Mouse (Mus musculus): ENCODE results near the gene Adad1.

Gene Adad1

DNA sequence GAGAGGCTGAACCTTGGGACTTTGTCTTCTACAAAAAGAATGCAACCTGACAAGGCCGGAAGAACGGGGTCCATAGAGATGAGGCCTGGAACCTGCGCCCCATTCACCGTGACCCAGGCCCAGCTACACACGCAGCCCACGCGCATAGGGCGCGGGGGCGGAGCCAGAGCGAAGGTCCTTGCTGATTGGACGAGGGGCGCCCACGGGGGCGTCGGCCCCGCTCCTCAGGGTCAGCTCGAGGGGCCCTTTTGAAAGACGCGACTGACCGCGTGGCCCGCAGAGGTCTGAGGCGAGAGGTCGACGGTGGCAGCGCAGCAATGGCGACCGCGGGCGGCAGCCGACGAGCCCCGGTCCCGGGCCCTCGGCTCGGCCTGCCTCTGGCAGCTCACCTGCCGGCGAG is at the start of gene Adad1:
TSS of gene Adad1 (plus strand) at position 122 of the 400 bp plus-strand sequence.
- peak; percentile 88 for DNase-seq (ENCODE audit: low spot score)

DNA sequence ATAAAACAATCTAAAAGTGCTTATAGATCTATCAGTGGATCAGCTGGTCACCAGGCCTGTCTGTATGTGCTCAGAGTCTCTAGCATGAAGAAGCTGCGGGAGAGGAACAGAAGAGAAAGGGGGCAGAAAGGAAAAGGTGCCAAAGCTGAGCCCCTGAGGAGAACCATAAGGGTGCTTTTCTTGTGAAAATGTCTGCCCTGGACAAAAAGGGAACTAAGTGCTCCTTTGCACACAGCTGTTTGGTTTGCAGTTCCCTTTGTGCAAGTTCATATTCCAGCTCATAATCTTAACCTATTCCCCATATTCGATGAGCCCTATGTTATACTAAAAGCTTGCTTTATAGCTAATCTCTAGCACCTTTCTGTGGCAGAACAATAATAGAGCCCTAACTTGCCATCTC is 25.3 kb upstream of the Adad1 start:
- DNase-seq (ENCODE audit: low spot score): no peak

DNA sequence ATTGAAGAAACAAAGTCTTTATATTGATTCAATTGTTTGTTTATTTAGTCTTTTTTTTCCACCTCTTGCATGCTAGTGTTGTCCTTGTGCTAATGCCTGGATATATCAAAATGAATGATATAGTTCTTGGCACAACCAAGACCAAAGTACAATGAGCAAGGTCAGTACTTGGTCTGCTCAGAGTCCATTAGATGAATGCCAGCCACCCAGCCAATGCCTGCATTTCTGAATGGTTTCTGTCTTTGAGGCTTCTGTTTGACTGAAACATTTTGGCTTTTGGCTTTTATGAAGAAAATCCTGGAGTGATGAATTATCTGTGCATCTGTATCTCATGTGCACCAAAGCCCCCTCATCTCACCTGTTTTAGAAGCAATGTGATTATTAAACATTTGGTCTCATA is 23.5 kb upstream of the Adad1 start:
- DNase-seq (ENCODE audit: low spot score): no peak

DNA sequence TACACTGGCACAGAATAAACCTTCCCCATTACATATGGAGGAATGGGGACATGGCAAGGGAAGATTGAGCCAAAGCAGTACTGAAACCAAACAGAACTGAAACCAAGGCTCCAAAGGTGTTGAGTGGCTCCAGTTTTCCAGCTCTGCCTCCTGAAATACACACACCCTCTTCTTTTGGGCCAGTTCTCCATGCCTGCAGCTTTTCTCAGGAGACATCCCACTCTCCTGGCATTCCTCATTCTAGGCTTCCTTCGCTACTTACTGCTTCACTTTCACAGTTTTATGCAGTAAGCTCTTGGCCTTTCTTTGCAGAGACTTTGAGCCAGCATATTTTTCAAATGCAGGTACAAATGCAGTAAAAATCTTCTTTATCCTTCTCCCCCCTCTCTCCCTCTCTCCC is 11.8 kb upstream of the Adad1 start:
- DNase-seq (ENCODE audit: low spot score): no peak

DNA sequence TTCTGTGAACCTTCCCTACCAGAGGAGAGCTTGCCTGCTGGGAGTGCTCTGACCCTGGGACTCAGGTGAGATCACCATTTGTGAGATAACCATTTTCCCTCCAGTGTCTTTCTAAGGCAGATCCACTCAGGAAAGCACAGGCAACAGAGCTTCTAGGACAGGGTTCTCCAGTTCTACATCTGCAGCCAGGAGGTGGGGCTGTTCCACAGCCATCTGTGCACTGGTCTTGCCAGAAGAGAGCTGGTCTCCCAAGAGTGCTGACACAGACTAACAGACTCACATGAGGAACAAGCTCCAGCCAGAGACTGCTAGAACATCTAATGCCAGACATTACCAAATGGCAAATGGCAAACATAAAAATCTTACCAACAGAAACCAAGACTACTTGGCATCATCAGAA is 9.9 kb downstream of the Adad1 start:
- peak; percentile 30 for DNase-seq (ENCODE audit: low spot score)

DNA sequence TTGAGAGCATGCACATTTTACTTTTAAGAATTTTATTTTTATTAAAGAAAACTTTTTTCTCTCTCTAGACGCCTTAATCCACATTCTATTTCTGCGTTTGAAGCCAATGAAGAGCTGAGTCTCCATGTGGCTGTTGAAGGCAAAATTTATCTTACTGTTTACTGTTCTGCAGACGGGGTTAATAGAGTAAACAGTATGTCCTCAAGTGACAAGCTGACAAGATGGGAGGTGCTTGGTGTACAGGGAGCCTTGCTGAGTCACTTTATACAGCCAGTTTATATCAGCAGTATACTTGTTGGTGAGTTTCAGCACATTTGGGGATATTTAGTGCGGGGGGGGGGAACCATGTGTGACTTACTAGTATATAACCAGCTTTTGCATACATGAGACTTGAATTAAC is 21.5 kb downstream of the Adad1 start:
- no peak for DNase-seq (ENCODE audit: low spot score)

DNA sequence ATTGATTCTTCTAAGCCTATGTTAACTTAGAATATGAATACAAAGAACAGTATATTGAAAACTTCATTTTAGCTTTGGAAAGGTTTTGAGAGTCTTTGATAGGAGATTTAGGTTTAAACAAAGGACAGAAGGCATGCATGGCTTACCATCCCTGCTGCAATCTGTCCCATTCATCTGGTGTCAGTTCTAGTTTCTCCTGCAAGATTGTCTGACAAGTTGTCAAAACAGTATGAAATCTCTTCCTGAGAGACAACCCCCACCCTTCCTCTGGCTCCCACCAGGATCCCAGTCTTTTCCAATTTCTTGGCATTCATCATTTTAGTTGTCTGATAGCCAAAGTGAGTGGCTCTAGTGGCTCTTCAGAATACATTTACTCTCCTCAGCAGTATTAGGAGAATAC is 27.4 kb downstream of the Adad1 start:
- DNase-seq (ENCODE audit: low spot score): no peak

DNA sequence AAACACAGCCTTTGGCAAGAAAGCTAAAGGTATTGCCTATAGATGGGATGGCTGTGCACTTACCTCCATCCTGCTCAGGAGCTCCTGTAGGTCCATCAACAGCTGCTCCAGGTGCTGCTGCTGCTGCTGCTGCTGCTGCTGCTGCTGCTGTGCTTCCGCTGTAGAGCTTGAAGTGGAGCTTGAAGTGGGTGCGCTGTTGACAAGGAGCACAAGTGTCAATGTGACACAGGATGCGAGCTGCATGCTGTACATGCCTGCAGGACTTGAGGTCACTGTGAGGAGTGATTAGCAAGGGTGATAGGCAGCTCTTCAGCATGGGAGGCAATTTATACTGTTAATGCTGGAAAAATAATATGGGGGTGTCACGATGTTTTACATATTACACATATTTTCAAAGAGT is 62.3 kb downstream of the Adad1 start, which contains the start of gene Il2:
TSS of gene Il2 (minus strand) at position 305 of the 400 bp plus-strand sequence.
- DNase-seq (ENCODE audit: low spot score): no peak

DNA sequence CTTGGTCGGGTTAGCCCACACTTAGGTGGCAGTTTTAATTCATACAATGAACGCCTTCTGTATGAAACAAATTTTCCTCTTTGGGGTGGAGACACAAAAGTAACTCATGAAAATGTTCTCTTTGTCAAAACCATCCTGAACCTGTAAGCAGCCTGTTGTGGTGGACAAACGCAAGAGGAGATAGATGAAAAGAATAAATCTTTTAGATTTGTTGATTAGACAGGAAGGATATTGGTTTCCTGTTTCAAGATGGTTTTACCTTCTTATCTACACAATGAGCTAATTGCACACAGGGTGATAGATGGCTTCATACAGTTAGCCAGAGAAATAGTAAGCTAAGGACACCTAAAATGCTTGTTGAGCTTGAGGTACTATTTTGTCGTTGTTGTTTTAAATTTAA is 62.8 kb downstream of the Adad1 start:
- DNase-seq (ENCODE audit: low spot score): no peak

DNA sequence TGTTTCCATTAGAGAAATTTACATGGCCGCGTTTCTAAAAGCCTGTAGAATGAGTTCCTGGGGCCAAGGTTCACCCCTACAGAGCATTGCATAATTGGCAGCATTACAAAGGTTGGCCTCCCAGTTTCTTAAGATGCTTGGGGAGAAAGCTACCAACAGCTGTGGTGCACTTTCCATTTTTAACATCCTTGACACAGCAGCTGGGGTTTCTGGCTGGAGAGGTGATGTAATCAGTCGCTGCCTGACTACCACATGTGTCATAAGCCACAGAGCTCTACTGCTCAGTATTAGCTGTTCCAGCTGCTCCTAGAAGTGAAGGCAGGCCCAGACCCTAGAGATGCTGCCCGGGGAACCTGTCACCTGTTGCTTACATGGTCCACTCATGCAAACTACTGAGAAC is 64.9 kb downstream of the Adad1 start:
- DNase-seq (ENCODE audit: low spot score): no peak

DNA sequence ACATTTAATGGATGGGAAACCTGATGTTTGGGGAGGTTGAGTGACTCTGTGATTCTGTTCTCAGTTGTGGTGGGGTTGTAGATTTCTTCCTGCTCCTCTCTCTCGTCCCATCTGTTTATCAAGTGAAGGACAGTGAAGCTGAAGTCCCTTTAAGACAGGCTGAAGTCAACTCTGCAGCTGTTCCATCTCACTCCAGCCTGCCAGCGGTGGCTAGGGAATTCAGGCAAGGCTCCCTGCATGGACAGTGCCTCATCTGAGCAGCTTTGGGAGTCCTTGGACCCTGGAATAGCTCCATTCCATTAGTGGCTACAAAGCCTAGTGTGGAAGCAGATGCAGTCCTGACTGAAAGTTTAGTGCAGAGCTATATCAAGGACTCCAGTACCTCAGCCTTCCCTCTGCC is 65.7 kb downstream of the Adad1 start:
- no peak for DNase-seq (ENCODE audit: low spot score)

DNA sequence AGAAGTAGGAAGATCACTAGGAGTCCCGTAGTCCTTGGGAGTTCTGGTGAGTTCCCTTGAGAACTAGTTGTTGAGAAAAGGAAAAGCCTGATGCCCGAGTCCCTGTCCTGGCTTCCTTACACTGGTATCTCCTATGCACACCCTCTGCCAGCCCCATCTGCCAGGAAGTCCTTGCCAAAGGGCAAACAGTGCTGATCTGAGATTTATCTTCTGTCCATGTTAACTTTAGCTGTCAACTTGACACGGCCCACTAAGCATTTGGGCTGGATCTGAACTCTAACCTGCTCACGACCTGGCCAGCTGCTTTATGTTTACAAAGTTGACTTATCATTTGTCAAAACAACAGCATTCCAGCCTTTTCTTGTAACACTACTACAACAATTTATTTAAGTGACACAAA is 73.9 kb downstream of the Adad1 start:
- no peak for DNase-seq (ENCODE audit: low spot score)

DNA sequence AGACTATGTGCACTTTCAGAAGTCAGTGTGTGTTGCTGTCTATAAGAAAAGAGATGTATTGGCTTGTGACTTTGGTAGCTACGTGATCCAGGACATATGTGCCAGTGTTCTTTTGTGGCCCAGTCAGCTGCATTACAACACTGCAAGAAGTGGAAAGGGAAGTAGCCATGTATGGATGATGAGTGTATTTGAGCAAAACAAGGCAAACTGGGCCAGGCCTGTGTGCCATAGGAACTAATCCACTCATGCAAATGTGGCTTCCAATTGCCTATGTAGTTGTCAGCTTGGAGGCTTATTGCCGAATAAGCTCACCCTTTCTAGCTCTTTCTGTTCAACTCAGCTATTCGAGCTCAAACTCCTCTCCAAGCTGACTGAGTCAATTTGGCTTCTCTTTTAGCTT is 75.9 kb downstream of the Adad1 start:
- DNase-seq (ENCODE audit: low spot score): no peak

DNA sequence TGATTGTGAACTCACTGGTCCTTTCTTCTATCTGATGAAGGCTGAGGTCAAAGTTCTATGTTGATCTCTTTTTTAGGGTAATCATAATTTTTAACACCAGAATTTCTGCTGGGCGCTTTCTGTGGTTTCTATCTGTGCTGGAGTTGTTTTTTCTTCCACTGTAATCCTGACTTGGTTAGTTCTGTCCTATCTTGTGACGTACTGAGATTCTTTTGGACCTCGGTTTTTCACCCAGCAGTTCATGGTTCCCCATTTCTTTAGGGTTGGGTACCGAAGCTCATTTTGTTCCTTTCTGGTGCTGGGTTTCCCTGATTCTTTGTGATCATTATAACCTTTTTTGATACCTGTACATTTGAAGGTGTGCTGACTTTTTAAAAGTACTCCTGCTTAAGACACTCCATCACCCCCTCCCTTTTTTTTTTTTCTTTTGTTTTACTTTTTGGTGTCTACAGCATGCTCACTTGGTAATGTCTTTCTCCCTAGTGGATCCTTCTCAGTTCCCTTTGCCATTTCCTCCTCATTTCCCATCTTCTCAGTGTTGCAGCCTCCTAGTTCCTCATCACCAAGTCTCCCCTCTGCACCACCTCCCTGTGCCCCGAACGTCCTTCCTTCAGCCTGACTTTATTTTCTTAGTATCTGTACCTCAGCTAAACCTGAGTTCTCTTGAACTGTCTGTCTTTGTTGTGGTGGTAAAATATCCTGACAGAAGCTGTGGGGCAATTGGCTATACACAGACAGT is 77.0 kb downstream of the Adad1 start:
- DNase-seq (ENCODE audit: low spot score): no peak

DNA sequence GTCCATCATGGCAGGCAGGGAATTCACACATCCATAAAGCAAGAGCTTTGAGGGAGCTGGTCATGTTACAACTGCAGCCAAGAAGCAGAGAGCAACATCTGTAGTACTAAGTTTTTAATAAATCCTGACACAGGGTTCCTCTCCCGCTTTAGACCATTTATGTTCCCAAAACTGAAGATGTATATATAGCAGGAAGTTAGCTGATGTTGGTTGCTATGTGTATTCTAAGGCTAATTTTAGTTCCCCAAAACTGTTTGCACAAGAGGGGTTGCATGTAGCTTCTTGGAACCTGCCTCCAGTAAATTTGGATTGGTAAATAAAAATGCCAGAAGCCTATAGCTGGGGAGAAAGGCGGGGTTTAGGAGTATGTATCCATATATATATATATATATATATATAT is 78.5 kb downstream of the Adad1 start:
- no peak for DNase-seq (ENCODE audit: low spot score)

DNA sequence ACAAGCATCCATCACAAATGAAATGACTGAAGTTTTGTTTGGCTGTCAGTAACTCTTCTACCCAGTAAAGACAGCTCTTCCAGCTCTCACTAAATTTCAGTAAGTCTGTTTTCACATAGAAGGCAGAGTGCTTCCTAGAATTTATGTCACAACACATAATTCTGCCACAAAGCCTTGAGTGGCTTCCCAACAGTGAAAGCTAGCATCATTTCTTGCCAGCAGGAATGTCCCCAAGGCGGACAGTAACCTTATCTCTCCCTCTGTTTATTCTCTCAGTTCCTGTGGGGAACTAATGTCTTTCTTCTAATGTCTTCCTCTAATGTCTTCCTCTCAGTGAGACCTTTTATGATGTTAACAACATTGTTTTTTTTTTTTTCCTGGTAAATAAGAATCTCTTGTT is 81.7 kb downstream of the Adad1 start:
- DNase-seq (ENCODE audit: low spot score): no peak

DNA sequence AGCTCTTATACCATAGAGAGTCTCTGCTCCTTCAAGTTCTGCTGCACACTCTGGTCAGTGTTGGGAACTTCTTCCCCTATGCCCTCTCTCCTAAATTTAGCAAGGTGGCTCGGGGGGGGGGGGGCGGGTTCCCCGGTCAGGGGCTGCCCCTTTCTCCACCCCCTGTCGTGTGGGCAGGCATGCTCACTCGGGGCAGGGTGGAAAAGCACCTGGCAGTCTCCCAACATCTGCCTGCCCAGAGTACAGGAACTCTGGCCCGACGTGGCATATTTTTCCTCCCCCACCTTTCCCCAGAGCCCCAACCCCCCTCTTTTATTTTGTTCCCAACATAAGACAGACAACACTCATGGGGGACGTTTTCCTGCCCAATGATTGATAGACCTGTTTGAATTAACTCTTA is 83.1 kb downstream of the Adad1 start:
- no peak for DNase-seq (ENCODE audit: low spot score)

DNA sequence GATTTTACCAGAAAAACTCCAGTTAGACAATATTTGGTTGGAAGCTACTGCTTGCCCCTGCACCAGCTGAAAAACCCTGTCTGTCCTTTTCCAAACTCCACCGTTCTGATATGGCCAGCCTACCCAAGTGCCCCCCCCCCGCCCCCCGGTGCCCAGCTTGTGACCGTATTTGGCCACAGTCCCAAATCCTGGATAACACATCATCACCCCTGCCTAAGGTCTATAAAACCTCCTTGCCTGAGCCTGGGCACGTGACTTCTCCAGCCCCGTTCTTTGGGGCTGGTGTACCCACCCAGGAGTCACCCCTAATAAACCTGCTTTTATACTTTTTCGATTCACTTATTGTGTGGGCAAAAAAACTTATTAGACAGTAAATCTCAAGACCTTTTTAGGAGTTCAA is 83.5 kb downstream of the Adad1 start:
- no peak for DNase-seq (ENCODE audit: low spot score)

DNA sequence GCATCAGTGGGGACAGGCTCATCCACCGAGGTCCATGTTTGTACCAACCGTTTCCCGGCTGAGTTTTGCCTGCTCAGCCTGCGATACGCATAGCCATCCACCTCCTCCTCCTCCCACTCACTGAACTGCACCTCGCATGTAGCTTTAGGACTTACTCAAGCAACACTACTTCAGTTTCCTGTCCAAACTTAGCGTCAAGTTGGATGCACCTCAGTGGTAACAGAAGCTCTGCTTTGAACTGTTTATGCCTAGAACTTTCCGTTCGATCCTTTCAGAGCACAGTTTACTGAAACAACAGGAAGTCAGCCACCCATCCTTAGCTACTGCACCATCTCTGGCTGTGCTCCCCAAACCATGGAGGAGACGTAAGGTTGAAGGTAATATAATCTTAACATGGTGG is 88.9 kb downstream of the Adad1 start:
- no peak for DNase-seq (ENCODE audit: low spot score)

DNA sequence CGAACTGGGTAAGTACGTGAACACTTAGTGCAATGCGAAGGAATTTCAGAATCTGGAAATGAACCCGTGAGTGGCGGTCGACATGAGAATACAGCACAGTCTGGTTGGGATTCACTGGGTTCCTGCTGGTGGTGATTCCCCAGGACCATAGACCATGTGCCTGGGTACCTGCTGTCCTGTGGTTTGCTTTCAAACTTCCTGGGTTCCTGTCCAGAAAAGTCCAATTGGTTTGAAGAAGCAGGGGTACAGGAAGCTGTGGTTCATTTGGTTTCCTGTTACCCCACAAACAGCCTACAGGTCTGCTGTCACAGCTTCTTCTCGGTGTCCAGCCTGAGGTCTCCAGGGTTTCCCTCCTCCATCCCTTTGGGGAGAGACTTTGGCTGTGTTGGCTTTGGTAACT is 89.7 kb downstream of the Adad1 start:
- DNase-seq (ENCODE audit: low spot score): no peak

DNA sequence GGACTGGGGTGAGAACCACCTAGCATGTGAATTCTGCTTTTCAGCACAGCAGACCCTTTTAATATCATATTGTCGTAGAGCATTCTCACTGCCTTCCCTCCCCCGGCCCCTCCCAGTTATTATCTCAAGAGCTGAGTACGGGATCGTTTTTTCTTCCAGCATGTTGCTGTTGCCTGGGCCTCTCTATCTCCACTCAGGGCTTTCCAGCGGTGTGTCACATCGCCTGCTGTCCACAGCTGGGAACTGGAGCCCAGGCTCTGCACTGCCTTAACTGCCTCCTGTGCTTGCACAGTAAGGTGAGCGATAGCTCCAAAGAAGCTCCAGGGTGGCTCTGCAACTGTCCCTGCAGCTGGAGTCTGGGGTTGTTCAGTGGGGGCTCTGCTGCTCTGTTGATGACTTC is 91.1 kb downstream of the Adad1 start:
- no peak for DNase-seq (ENCODE audit: low spot score)

DNA sequence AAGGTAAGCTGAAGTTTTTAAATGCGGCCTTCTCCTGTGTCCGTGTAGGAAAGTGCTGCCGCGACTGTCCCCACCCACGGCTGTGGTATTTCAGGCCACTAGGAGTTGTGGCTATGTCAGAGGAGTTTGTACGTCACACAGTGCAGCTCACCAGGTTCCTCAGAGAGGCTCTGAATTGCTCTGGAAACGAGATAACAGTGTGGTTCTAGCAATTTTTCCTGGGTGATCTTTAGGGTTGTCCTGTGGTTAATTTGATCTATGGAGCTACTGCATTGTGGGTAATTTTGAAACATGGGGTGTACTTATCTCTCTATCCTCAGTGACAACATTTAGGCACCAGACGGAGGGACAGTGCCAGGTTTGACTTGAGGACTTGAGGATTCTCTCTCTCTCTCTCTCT is 93.8 kb downstream of the Adad1 start:
- DNase-seq (ENCODE audit: low spot score): no peak

DNA sequence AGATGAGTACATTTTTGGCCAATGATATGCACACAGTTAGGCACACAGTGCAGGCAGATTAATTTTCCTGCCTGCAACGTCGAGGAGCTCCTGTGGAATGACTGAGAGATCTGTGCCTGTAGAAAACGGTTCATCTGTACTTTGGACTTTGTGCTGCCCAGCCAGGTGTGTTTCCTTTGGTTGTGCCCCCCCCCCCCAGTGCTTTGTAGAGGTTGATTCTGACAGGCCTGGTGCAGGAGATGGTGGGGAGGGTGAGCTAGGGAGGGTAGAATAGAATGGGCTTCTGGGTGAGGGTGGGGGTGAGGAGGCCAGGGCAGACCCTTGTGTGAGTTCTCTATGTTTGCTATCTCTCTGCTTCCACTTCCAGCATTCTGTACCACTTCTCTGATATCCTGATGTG is 94.9 kb downstream of the Adad1 start:
- DNase-seq (ENCODE audit: low spot score): no peak

DNA sequence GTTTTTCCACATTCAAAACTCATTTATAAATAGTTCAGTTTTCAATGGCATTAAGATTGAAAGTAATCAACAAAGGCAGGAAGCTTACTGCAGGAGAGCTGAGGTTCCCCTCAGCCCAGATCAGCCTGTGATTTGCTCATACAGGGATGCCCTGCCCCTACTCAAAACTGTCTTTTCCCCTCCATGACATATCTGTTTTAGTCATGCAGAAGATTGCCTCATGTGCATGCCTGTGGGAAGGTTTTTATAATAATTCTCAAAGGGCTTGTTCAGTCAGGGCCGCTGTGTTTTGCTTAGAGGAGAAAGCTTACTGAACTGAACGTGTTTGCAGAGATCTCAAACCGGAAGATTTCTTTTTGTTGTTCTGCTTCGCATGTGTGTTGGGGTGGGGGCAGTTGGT is 97.8 kb downstream of the Adad1 start:
- DNase-seq (ENCODE audit: low spot score): no peak

DNA sequence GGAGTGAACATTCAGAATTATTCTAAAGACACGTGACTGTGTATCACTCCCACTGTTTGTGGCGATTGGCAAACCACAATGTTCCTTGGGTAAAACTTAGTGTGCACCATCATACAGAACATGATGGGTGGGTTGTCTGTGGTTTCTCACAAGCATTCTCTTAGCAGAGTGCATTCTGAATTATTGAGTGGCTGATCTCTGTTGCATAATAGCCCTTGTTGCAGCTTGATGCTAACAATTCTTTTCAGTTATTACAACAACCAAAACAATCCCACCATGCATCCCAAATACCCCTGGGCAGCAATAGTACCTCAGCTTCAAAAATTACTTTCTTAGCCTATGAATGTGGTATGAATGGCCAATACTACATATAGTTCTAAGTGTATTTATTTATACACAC is 106.0 kb downstream of the Adad1 start:
- no peak for DNase-seq (ENCODE audit: low spot score)

Measured in testis, postnatal 14 days (tissue).